Mouse (Mus musculus): ENCODE data around the gene Asdurf. TPM values are rescaled to one million over a fixed set of nuclear protein-coding genes. Genes with fewer than 3 reads are reported as not detected.
"Not testable (repeated sequence)": the region's sequence is repeated elsewhere in the genome, so short reads cannot be mapped to it uniquely, and the experiment has no call there.

Gene Asdurf
- total RNA-seq (2022) = 1 to 10 TPM in 3 of 4 experiments, not detected in 1; 1.3 to 9.5 (median 3.5) TPM

- peak; percentile 99 for DNase-seq (ENCODE audit: low spot score)
Measured at GRCm38 (mm10) chr1:53352327-53353261, at the start of gene Asdurf, which contains the start of the genes Gm28551 and Asnsd1. TSS of gene Asdurf (minus strand) at chr1:53352619. TSS of gene Gm28551 (minus strand) at chr1:53352667. TSS of gene Asnsd1 (minus strand) at chr1:53352752.

- DNase-seq (ENCODE audit: low spot score) = peak; percentile 2
Measured at GRCm38 (mm10) chr1:53393936-53394760, 41.7 kb upstream of the Asdurf start.

GRCm38 (mm10) chr1:53388762-53389161, 36.3 kb upstream of the Asdurf start:
- DNase-seq (ENCODE audit: low spot score) = no peak

- DNase-seq (ENCODE audit: low spot score) = no peak
Measured at GRCm38 (mm10) chr1:53384085-53384688, 31.8 kb upstream of the Asdurf start.

GRCm38 (mm10) chr1:53377731-53378130, 25.3 kb upstream of the Asdurf start:
- DNase-seq (ENCODE audit: low spot score) = no peak

GRCm38 (mm10) chr1:53375965-53376364, 23.5 kb upstream of the Asdurf start:
- not testable (repeated sequence) for DNase-seq (ENCODE audit: low spot score)

GRCm38 (mm10) chr1:53358988-53359387, 6.6 kb upstream of the Asdurf start:
- no peak for DNase-seq (ENCODE audit: low spot score)

GRCm38 (mm10) chr1:53341071-53341470, 11.3 kb downstream of the Asdurf start:
- no peak for DNase-seq (ENCODE audit: low spot score)

- DNase-seq (ENCODE audit: low spot score) = not testable (repeated sequence)
Measured at GRCm38 (mm10) chr1:53337403-53337802, 15.0 kb downstream of the Asdurf start.

- no peak for DNase-seq (ENCODE audit: low spot score)
Measured at GRCm38 (mm10) chr1:53335465-53335864, 17.0 kb downstream of the Asdurf start.

GRCm38 (mm10) chr1:53333527-53333926, 18.9 kb downstream of the Asdurf start:
- DNase-seq (ENCODE audit: low spot score) = not testable (repeated sequence)

GRCm38 (mm10) chr1:53324827-53325494, 27.5 kb downstream of the Asdurf start:
- no peak for DNase-seq (ENCODE audit: low spot score)

- no peak for DNase-seq (ENCODE audit: low spot score)
Measured at GRCm38 (mm10) chr1:53324277-53324676, 28.1 kb downstream of the Asdurf start.

GRCm38 (mm10) chr1:53323254-53323653, 29.2 kb downstream of the Asdurf start:
- DNase-seq (ENCODE audit: low spot score) = no peak

GRCm38 (mm10) chr1:53321662-53322344, 30.6 kb downstream of the Asdurf start:
- DNase-seq (ENCODE audit: low spot score) = no peak

- DNase-seq (ENCODE audit: low spot score) = peak; percentile 85
Measured at GRCm38 (mm10) chr1:53312989-53313967, 39.1 kb downstream of the Asdurf start, which contains the start of gene Osgepl1. TSS of gene Osgepl1 (plus strand) at chr1:53313624.

- no peak for DNase-seq (ENCODE audit: low spot score)
Measured at GRCm38 (mm10) chr1:53300506-53300905, 51.9 kb downstream of the Asdurf start.

All from heart, adult 8-10 months (tissue).